Mouse (Mus musculus) CH12F3 (cell line): ENCODE data around the gene Ier5.

Source experiments
- in situ Hi-C: fragments of 300-500 bp; cut with MboI; formaldehyde crosslinking; loops from 2 replicates; pipeline ENCODE4 v1.14.3; 2020; ENCODE audit warnings: low sequenced_read_pairs

Gene Ier5

GRCm38 (mm10) chr1:155056166-155056565 lies 43.3 kb downstream of the Ier5 start:
- in situ Hi-C loops = no loop called here

- in situ Hi-C loops = no loop called here
Measured at GRCm38 (mm10) chr1:155055041-155055440, 44.4 kb downstream of the Ier5 start.

- in situ Hi-C loops = loop anchor here (5.0 kb wide), 1 partner anchor 43 kb away; the partner anchor contains the start of gene Ier5
Measured at GRCm38 (mm10) chr1:155054366-155054965, 45.0 kb downstream of the Ier5 start.

- in situ Hi-C loops = loop anchor here (5.0 kb wide), 1 partner anchor 44 kb away; the partner anchor contains the start of gene Ier5
Measured at GRCm38 (mm10) chr1:155053296-155053695, 46.1 kb downstream of the Ier5 start.

- in situ Hi-C loops = loop anchor here (5.0 kb wide), 1 partner anchor 45 kb away; the partner anchor contains the start of gene Ier5
Measured at GRCm38 (mm10) chr1:155052761-155053166, 46.7 kb downstream of the Ier5 start.

- in situ Hi-C loops = loop anchor here (5.0 kb wide), 1 partner anchor 45 kb away; the partner anchor contains the start of gene Ier5
Measured at GRCm38 (mm10) chr1:155052131-155052760, 47.2 kb downstream of the Ier5 start.

- in situ Hi-C loops = loop anchor here (5.0 kb wide), 1 partner anchor 46 kb away; the partner anchor contains the start of gene Ier5
Measured at GRCm38 (mm10) chr1:155051701-155052127, 47.7 kb downstream of the Ier5 start.

GRCm38 (mm10) chr1:155050897-155051592 lies 48.4 kb downstream of the Ier5 start:
- in situ Hi-C loops = loop anchor here (5.0 kb wide), 1 partner anchor 46 kb away; the partner anchor contains the start of gene Ier5

GRCm38 (mm10) chr1:155050174-155050573 lies 49.3 kb downstream of the Ier5 start:
- in situ Hi-C loops = loop anchor here (5.0 kb wide), 1 partner anchor 47 kb away; the partner anchor contains the start of gene Ier5

GRCm38 (mm10) chr1:155048947-155049346 lies 50.5 kb downstream of the Ier5 start:
- in situ Hi-C loops = loop anchor here (25.0 kb wide), 1 partner anchor 488 kb away; no protein-coding TSS in a partner anchor
